Mouse (Mus musculus) small intestine, adult 2 months (tissue): ENCODE data around the gene Urod. TPM values are rescaled to one million over a fixed set of nuclear protein-coding genes. Genes with fewer than 3 reads are reported as not detected.
A peak's percentile ranks its signal among the peaks of the same experiment; 100 is the strongest.

Experiments used
- H3K27ac ChIP-seq: fragments of 200-500 bp; 2 replicates; pipeline ENCODE4 v1.5.1; 2012; ENCODE audit warnings: low read depth, low read length, control low read depth, inconsistent platforms; ENCODE audit not compliant: insufficient read depth
- H3K27me3 ChIP-seq: fragments of 200-500 bp; 2 replicates; pipeline ENCODE4 v1.6.1; 2012; ENCODE audit warnings: mild to moderate bottlenecking, moderate library complexity, low read length, inconsistent platforms; ENCODE audit not compliant: control insufficient read depth, insufficient read depth
- H3K36me3 ChIP-seq: fragments of 200-500 bp; 2 replicates; pipeline ENCODE4 v1.6.1; 2012; ENCODE audit warnings: mild to moderate bottlenecking, low read length, control low read depth, inconsistent platforms; ENCODE audit not compliant: control insufficient read depth, insufficient read depth
- H3K4me1 ChIP-seq: fragments of 200-500 bp; 2 replicates; pipeline ENCODE4 v1.6.1; 2012; ENCODE audit warnings: low read length, inconsistent platforms, mixed read lengths; ENCODE audit not compliant: control insufficient read depth, insufficient read depth, insufficient read length
- H3K4me3 ChIP-seq: fragments of 200-500 bp; 2 replicates; pipeline ENCODE4 v1.5.1; 2012; ENCODE audit warnings: low read depth, mild to moderate bottlenecking, control low read depth, inconsistent platforms, low read length, moderate library complexity
- CTCF ChIP-seq: fragments of 200-500 bp; IDR thresholded peaks from 2 replicates; pipeline ENCODE4 v1.5.1; 2012; ENCODE audit warnings: low read depth, mild to moderate bottlenecking, control low read depth, inconsistent platforms, low read length, moderate library complexity, mixed read lengths; ENCODE audit not compliant: insufficient replicate concordance, insufficient read length; ENCODE audit errors: extremely low read depth
- POLR2A ChIP-seq: fragments of 200-500 bp; IDR thresholded peaks from 2 replicates; pipeline ENCODE4 v1.6.1; 2012; ENCODE audit warnings: low read depth, mild to moderate bottlenecking, control low read depth, inconsistent platforms, low read length, moderate library complexity
- WGBS: fragments of 180-500 bp; shearing (Covaris S2); methylation state at CpG from one replicate; pipeline ENCODE4 v1.1.7; 2018; 5-methylcytosine and 5-hydroxymethylcytosine counted together
- polyA plus RNA-seq: library from polyadenylated mRNA; depleted of rRNA; stranded (reverse); fragments of >200 nt; gene quantifications from 2 replicates; pipeline ENCODE4 v1.2.3, GENCODE M21; 2012

The Urod gene
- polyA plus RNA-seq, 1 experiment = 35.5 TPM

- TF ChIP-seq POLR2A (no peak), CTCF (peak; percentile 81; the same call in 1 of the 2 replicates)
- WGBS = 8% methylated on average over 7 of the region's 7 CpGs
- H3K27me3 ChIP-seq = no peaks in the 10 kb centered on the region
- H3K27ac ChIP-seq = no peak overlapping the region
- peaks cover 8% of the 10 kb centered on the region for H3K36me3 ChIP-seq
- peaks cover 8% of the 10 kb centered on the region for H3K4me1 ChIP-seq
- no peak overlapping the region for H3K4me3 ChIP-seq
Measured at GRCm38 (mm10) chr4:116991366-116991765, 2.8 kb downstream of the Urod start.

DNA sequence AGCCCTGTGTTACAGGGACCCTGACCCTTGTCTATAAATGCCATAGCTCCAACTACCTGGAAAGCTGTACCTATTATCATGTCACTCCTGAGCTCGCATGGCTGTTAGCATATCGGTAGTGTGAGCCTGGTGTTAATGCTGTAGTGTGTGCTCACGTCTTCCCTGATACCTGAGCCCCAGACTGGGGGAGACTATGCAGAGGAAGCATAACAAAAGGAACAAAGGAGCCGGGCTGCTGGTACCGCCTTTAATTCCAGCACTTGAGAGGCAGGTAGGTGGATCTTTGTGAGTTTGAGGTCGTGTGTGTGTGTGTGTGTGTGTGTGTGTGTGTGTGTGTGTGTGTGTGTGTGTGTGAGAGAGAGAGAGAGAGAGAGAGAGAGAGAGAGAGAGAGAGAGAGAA lies 4.5 kb downstream of the Urod start:
- TF ChIP-seq POLR2A = no peak
- no peak for TF ChIP-seq CTCF
- no peaks in the 10 kb centered on the region for H3K27me3 ChIP-seq
- H3K36me3 ChIP-seq = peaks cover 8% of the 10 kb centered on the region
- H3K4me3 ChIP-seq = no peak overlapping the region
- peaks cover 5% of the 10 kb centered on the region for H3K4me1 ChIP-seq
- 79% methylated on average over 6 of the region's 6 CpGs for WGBS
- H3K27ac ChIP-seq = no peak overlapping the region

GRCm38 (mm10) chr4:116987122-116987456 lies 7.1 kb downstream of the Urod start:
- 61% methylated on average over 5 of the region's 5 CpGs for WGBS
- Histone ChIP-seq H3K4me1 (no peaks in the 10 kb centered on the region), H3K27me3 (no peaks in the 10 kb centered on the region), H3K36me3 (peaks cover 11% of the 10 kb centered on the region), H3K27ac (no peak overlapping the region), H3K4me3 (no peak overlapping the region)
- no peak for TF ChIP-seq POLR2A
- no peak for TF ChIP-seq CTCF

GRCm38 (mm10) chr4:116986400-116987121 lies 7.7 kb downstream of the Urod start:
- WGBS = 58% methylated on average over 17 of the region's 17 CpGs

GRCm38 (mm10) chr4:116985681-116986080 lies 8.5 kb downstream of the Urod start:
- H3K4me1 ChIP-seq = no peaks in the 10 kb centered on the region
- WGBS = 78% methylated on average over 7 of the region's 7 CpGs

More at GRCm38 (mm10) chr4:116986400-116987121, 7.7 kb downstream of the Urod start:
- peak; percentile 61; the same call in 1 of the 2 replicates for TF ChIP-seq CTCF
- no peak for TF ChIP-seq POLR2A
- H3K27ac ChIP-seq = no peak overlapping the region
- no peaks in the 10 kb centered on the region for H3K27me3 ChIP-seq
- H3K4me1 ChIP-seq = no peaks in the 10 kb centered on the region
- H3K4me3 ChIP-seq = no peak overlapping the region
- H3K36me3 ChIP-seq = peaks cover 11% of the 10 kb centered on the region

DNA sequence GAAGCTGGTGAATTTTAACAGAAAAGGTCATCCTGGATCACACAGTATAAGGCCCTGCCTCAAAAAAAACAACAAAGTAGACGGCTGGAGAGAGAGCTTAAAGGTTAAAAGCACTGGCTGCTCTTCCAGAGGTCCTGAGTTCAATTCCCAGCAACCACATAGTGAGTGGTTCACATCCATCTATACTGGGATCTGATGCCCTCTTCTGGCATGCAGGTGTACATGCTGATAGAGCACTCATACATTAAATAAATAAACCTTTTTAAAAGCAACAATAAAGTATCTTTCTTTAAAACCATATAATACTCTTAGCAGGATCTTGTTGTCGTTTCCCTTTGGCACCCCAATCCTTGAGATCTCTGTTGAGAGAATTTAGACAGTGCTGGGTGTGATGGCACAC lies 17.7 kb downstream of the Urod start:
- 59% methylated on average over 2 of the region's 2 CpGs for WGBS
- H3K4me3 ChIP-seq = no peak overlapping the region
- no peaks in the 10 kb centered on the region for H3K4me1 ChIP-seq
- TF ChIP-seq CTCF (no peak), POLR2A (no peak)
- H3K36me3 ChIP-seq = peaks cover 26% of the 10 kb centered on the region
- no peaks in the 10 kb centered on the region for H3K27me3 ChIP-seq
- no peak overlapping the region for H3K27ac ChIP-seq

More at GRCm38 (mm10) chr4:116985681-116986080, 8.5 kb downstream of the Urod start:
- Histone ChIP-seq H3K27me3 (no peaks in the 10 kb centered on the region), H3K36me3 (peaks cover 13% of the 10 kb centered on the region), H3K4me3 (no peak overlapping the region), H3K27ac (no peak overlapping the region)
- no peak for TF ChIP-seq POLR2A
- no peak for TF ChIP-seq CTCF

- no peaks in the 10 kb centered on the region for H3K27me3 ChIP-seq
- no peaks in the 10 kb centered on the region for H3K4me1 ChIP-seq
- H3K36me3 ChIP-seq = no peaks in the 10 kb centered on the region
- H3K4me3 ChIP-seq = no peak overlapping the region
- no peak overlapping the region for H3K27ac ChIP-seq
- TF ChIP-seq POLR2A (no peak), CTCF (no peak)
- WGBS = 87% methylated on average over 7 of the region's 7 CpGs
Measured at GRCm38 (mm10) chr4:116954951-116955350, 39.3 kb downstream of the Urod start.
